Comparison of ENCODE assay signal across 9 mouse cellular contexts in the genomic region with DNA sequence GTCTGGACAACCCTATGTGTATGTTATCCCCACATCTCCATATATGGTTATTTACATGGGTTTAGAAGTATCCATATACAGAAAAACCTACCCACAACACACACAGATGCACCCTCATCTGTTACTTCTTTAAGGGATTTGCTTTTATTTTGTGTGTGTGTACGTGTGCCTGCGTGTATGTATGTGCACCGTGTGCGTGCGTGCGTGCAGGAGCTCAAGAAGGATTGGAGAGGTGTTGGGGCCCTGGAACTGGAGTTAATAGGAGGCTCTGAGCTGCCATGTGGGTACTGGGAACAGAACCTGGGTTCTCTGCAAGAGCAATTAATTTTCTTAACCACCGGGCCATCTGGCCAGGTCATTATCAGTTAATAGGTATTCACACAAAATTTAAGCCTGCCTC. TPM values are rescaled to one million over a fixed set of nuclear protein-coding genes. Genes with fewer than 3 reads are reported as not detected.
DNase-seq lines count a peak whose midpoint lies in the region; ATAC-seq and TF ChIP-seq lines count a peak whose summit lies in the region.
"Had no signal": no experiment of that assay in that cellular context is flagged by ENCODE, and none has a peak within 500 bp of the region (broad histone marks: within the 10 kb centered on the region; RNA-seq: fewer than 3 reads in every experiment).

No protein-coding gene starts in this region.

- 48% methylated on average over 7 of the region's 7 CpGs for WGBS in heart, embryonic 15.5 days
- 77% methylated on average over 7 of the region's 7 CpGs for WGBS in forebrain, postnatal 0 days
- WGBS in macrophage (ENCODE audit: missing documents), result 89% methylated on average over 7 of the region's 7 CpGs

- DNase-seq in heart, adult 9 months (ENCODE audit: low spot score in 2 of 2), result no peak
- DNase-seq in G1E (ENCODE audit: low spot score), result no peak
- no peak for DNase-seq in forebrain, postnatal 0 days
- no peak for DNase-seq in Muller cell, postnatal 12 days (ENCODE audit: inconsistent ontology term)
- DNase-seq in thymus, postnatal 14 days, result no peak
- no peak for DNase-seq in cerebellum, adult 11 months

- no peak for ATAC-seq in heart, embryonic 15.5 days (replicated peaks; ENCODE audit: insufficient number of reproducible peaks, insufficient read depth, low FRiP score, low read depth)
- ATAC-seq in G1E (ENCODE audit: extremely low read depth, insufficient number of reproducible peaks, low FRiP score, poor library complexity, severe bottlenecking), result no peak
- no peak for ATAC-seq in forebrain, postnatal 0 days

- peak overlapping the region; percentile 72 for H3K4me3 ChIP-seq in heart, embryonic 15.5 days
- H3K4me3 ChIP-seq in G1E (ENCODE audit: low read depth, low read length) (peak overlapping the region; percentile 74), macrophage (ENCODE audit: inconsistent target) (peak overlapping the region; percentile 83)
- H3K4me3 ChIP-seq in forebrain, postnatal 0 days (ENCODE audit: low read depth, low read length), result peak overlapping the region; percentile 66

- H3K9me3 ChIP-seq in heart, embryonic 15.5 days (replicated peaks), result no peaks in the 10 kb centered on the region
- H3K9me3 ChIP-seq in G1E (replicated peaks), result no peaks in the 10 kb centered on the region
- H3K9me3 ChIP-seq in forebrain, postnatal 0 days (ENCODE audit: low read length), result no peaks in the 10 kb centered on the region

- no peaks in the 10 kb centered on the region for H3K27me3 ChIP-seq in heart, embryonic 15.5 days
- H3K27me3 ChIP-seq in G1E (ENCODE audit: insufficient read depth, low read length), result no peaks in the 10 kb centered on the region
- no peaks in the 10 kb centered on the region for H3K27me3 ChIP-seq in forebrain, postnatal 0 days (ENCODE audit: insufficient read depth, low read length)
- H3K27me3 ChIP-seq: Patski had no signal

- no peak for TF ChIP-seq CTCF in G1E (IDR thresholded peaks at IDR 0.05; ENCODE audit: low read depth, low read length)
- TF ChIP-seq CTCF in forebrain, postnatal 0 days (IDR thresholded peaks at IDR 0.05; ENCODE audit: low read depth), result no peak

- H3K79me2 ChIP-seq in macrophage (ENCODE audit: inconsistent target), result peaks cover 61% of the 10 kb centered on the region

- peaks cover 10% of the 10 kb centered on the region for H3K4me1 ChIP-seq in heart, embryonic 15.5 days (replicated peaks)
- peaks cover 44% of the 10 kb centered on the region for H3K4me1 ChIP-seq in G1E (ENCODE audit: insufficient read depth, low read depth, low read length)
- peaks cover 14% of the 10 kb centered on the region for H3K4me1 ChIP-seq in forebrain, postnatal 0 days (ENCODE audit: insufficient read depth)

- H3K9ac ChIP-seq in heart, embryonic 15.5 days, result peak overlapping the region; percentile 82
- peak overlapping the region; percentile 66; the same call in 1 of the 2 replicates for H3K9ac ChIP-seq in forebrain, postnatal 0 days

- H3K27ac ChIP-seq in heart, embryonic 15.5 days, result peak overlapping the region; percentile 95
- H3K27ac ChIP-seq in forebrain, postnatal 0 days (ENCODE audit: low read depth, low read length), result no peak overlapping the region
- H3K27ac ChIP-seq in macrophage, result peak overlapping the region; percentile 64; the same call in 1 of the 2 replicates

- peaks cover 17% of the 10 kb centered on the region; the same call in 1 of the 2 replicates for H3K36me3 ChIP-seq in heart, embryonic 15.5 days
- peaks cover 62% of the 10 kb centered on the region for H3K36me3 ChIP-seq in G1E (replicated peaks)
- 0 out of 2 replicates have a peak, but pooled peaks cover 9% of the 10 kb centered on the region for H3K36me3 ChIP-seq in forebrain, postnatal 0 days (ENCODE audit: insufficient read depth)
- peaks cover 25% of the 10 kb centered on the region for H3K36me3 ChIP-seq in macrophage (ENCODE audit: inconsistent target)

- H3K4me2 ChIP-seq in heart, embryonic 15.5 days, result peak overlapping the region; percentile 64
- peak overlapping the region; percentile 68 for H3K4me2 ChIP-seq in forebrain, postnatal 0 days (ENCODE audit: low read depth)

RNA-seq across cellular contexts. Expression of a gene that starts 0.7 kb away (rescaled TPM):
- polyA plus RNA-seq in heart, embryonic 15.5 days (2015; fragmentation: Nextera tagmentation; extraction: Ambion mirVana), result 323 and 434 TPM in 2 replicates
- total RNA-seq in G1E (2014; fragmentation: Nextera tagmentation), result 40.2 and 41.8 TPM in 2 replicates
- 624 and 639 TPM in 2 replicates for total RNA-seq in G1E (2017)
- polyA plus RNA-seq in G1E (2012), result 43.8 and 190 TPM in 2 replicates
- 113 and 193 TPM in 2 replicates for total RNA-seq in forebrain, postnatal 0 days (2014; rRNA removed)
- 251 and 296 TPM in 2 replicates for polyA plus RNA-seq in forebrain, postnatal 0 days (2015; fragmentation: Nextera tagmentation; extraction: Ambion mirVana)
- 10 to 100 TPM in 24 of 26 experiments, 1 to 10 TPM in 2; 6.1 to 59.7 (median 21.0) TPM for total RNA-seq in macrophage (2018; cell fraction: chromatin; rRNA removed)
- 100 to 1,000 TPM; 187 to 509 (median 267) TPM for total RNA-seq in macrophage (2018; cell fraction: cytosol; rRNA removed)
- 100 to 1,000 TPM in 2 of 26 experiments, 10 to 100 TPM in 24; 33.7 to 105 (median 56.5) TPM for total RNA-seq in macrophage (2018; cell fraction: nucleus; rRNA removed)
- 241 to 288 TPM (median 280 TPM) in 3 replicates for polyA plus RNA-seq in macrophage (2018)

RNA-seq across cellular contexts. Expression of a gene that starts 10.0 kb away (rescaled TPM):
- 3.6 and 4.7 TPM in 2 replicates for polyA plus RNA-seq in heart, embryonic 15.5 days (2015; fragmentation: Nextera tagmentation; extraction: Ambion mirVana)
- not detected in 2 replicates for total RNA-seq in G1E (2014; fragmentation: Nextera tagmentation)
- 1.3 TPM in 2 replicates for total RNA-seq in G1E (2017)
- 0.07 and 0.31 TPM in 2 replicates for polyA plus RNA-seq in G1E (2012)
- total RNA-seq in forebrain, postnatal 0 days (2014; rRNA removed), result 3.4 and 5.9 TPM in 2 replicates
- polyA plus RNA-seq in forebrain, postnatal 0 days (2015; fragmentation: Nextera tagmentation; extraction: Ambion mirVana), result 8.2 and 11.2 TPM in 2 replicates
- 10 to 100 TPM in 2 of 26 experiments, 1 to 10 TPM in 24; 1.8 to 13.1 (median 4.6) TPM for total RNA-seq in macrophage (2018; cell fraction: chromatin; rRNA removed)
- 1 to 10 TPM in 22 of 26 experiments, under 1 TPM in 4; 0.14 to 3.7 (median 1.5) TPM for total RNA-seq in macrophage (2018; cell fraction: cytosol; rRNA removed)
- total RNA-seq in macrophage (2018; cell fraction: nucleus; rRNA removed), result 1 to 10 TPM; 1.1 to 9.8 (median 6.0) TPM
- polyA plus RNA-seq in macrophage (2018), result 0.90 to 1.9 TPM (median 1.7 TPM) in 3 replicates

RNA-seq across cellular contexts. Expression of a gene that starts 16.4 kb away (rescaled TPM):
- 27.5 and 31.0 TPM in 2 replicates for polyA plus RNA-seq in heart, embryonic 15.5 days (2015; fragmentation: Nextera tagmentation; extraction: Ambion mirVana)
- 77.2 and 88.7 TPM in 2 replicates for total RNA-seq in G1E (2014; fragmentation: Nextera tagmentation)
- total RNA-seq in G1E (2017), result 50.0 and 68.3 TPM in 2 replicates
- 13.9 and 17.5 TPM in 2 replicates for polyA plus RNA-seq in G1E (2012)
- 14.3 and 14.4 TPM in 2 replicates for total RNA-seq in forebrain, postnatal 0 days (2014; rRNA removed)
- polyA plus RNA-seq in forebrain, postnatal 0 days (2015; fragmentation: Nextera tagmentation; extraction: Ambion mirVana), result 19.3 and 24.9 TPM in 2 replicates
- total RNA-seq in macrophage (2018; cell fraction: chromatin; rRNA removed), result 10 to 100 TPM; 31.3 to 97.8 (median 74.9) TPM
- total RNA-seq in macrophage (2018; cell fraction: cytosol; rRNA removed), result 10 to 100 TPM; 11.0 to 22.9 (median 18.2) TPM
- total RNA-seq in macrophage (2018; cell fraction: nucleus; rRNA removed), result 10 to 100 TPM; 24.2 to 74.8 (median 42.5) TPM
- 17.0 to 29.6 TPM (median 22.6 TPM) in 3 replicates for polyA plus RNA-seq in macrophage (2018)

RNA-seq across cellular contexts. Expression of a gene that starts 19.8 kb away (rescaled TPM):
- 38.4 and 43.5 TPM in 2 replicates for polyA plus RNA-seq in heart, embryonic 15.5 days (2015; fragmentation: Nextera tagmentation; extraction: Ambion mirVana)
- 1.6 and 3.9 TPM in 2 replicates for total RNA-seq in G1E (2014; fragmentation: Nextera tagmentation)
- total RNA-seq in G1E (2017), result 7.5 and 9.3 TPM in 2 replicates
- polyA plus RNA-seq in G1E (2012), result not detected in 2 replicates
- total RNA-seq in forebrain, postnatal 0 days (2014; rRNA removed), result 5.7 and 9.9 TPM in 2 replicates
- 14.9 and 18.4 TPM in 2 replicates for polyA plus RNA-seq in forebrain, postnatal 0 days (2015; fragmentation: Nextera tagmentation; extraction: Ambion mirVana)
- total RNA-seq in macrophage (2018; cell fraction: chromatin; rRNA removed), result 100 to 1,000 TPM in 2 of 26 experiments, 10 to 100 TPM in 20, 1 to 10 TPM in 4; 7.0 to 117 (median 35.0) TPM
- total RNA-seq in macrophage (2018; cell fraction: cytosol; rRNA removed), result 100 to 1,000 TPM in 8 of 26 experiments, 10 to 100 TPM in 18; 53.3 to 117 (median 81.4) TPM
- total RNA-seq in macrophage (2018; cell fraction: nucleus; rRNA removed), result 10 to 100 TPM; 11.3 to 86.8 (median 43.9) TPM
- 76.4 to 139 TPM (median 117 TPM) in 3 replicates for polyA plus RNA-seq in macrophage (2018)

RNA-seq across cellular contexts. Expression of a gene that starts 21.7 kb away (rescaled TPM):
- polyA plus RNA-seq in heart, embryonic 15.5 days (2015; fragmentation: Nextera tagmentation; extraction: Ambion mirVana), result 33.3 and 35.8 TPM in 2 replicates
- total RNA-seq in G1E (2014; fragmentation: Nextera tagmentation) (27.5 and 35.0 TPM in 2 replicates), G1E (2017) (26.5 and 27.5 TPM in 2 replicates)
- polyA plus RNA-seq in G1E (2012) (90.6 and 102 TPM in 2 replicates), macrophage (2018) (49.5 to 102 TPM (median 98.0 TPM) in 3 replicates)
- 59.3 and 77.2 TPM in 2 replicates for total RNA-seq in forebrain, postnatal 0 days (2014; rRNA removed)
- 44.3 and 46.0 TPM in 2 replicates for polyA plus RNA-seq in forebrain, postnatal 0 days (2015; fragmentation: Nextera tagmentation; extraction: Ambion mirVana)
- total RNA-seq in macrophage (2018; cell fraction: chromatin; rRNA removed), result 10 to 100 TPM; 15.8 to 41.0 (median 25.3) TPM
- total RNA-seq in macrophage (2018; cell fraction: cytosol; rRNA removed), result 100 to 1,000 TPM in 5 of 26 experiments, 10 to 100 TPM in 21; 62.3 to 107 (median 88.7) TPM
- total RNA-seq in macrophage (2018; cell fraction: nucleus; rRNA removed), result 100 to 1,000 TPM in 1 of 26 experiments, 10 to 100 TPM in 25; 43.3 to 101 (median 66.3) TPM
